Mouse (Mus musculus) kidney, postnatal 10 days (tissue): ENCODE results near the gene Tbc1d21.
A peak's percentile ranks its signal among the peaks of the same experiment; 100 is the strongest.

Experiments used
- DNase-seq: peaks from one replicate; pipeline ENCODE4 v3.0.0; 2021; ENCODE audit warnings: mixed read lengths

Gene Tbc1d21

DNA sequence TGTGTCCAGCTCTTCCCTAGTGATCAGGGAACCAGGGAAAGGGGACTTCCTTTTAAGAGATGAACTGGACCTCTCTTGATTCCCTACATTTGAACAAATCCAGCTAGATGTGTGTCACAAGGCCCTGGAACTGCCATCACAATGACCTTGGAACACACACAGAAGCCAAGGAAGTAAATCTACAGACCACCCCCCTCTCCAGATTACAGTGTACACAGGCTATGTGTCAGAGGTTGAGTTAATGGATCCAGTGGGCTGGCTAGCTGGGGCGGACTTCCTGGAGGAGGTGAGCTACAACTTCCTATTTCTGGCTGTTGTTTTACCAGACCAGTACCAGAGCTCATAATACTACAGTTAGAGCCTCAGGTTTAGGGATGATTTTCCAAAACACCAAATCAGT is at the start of gene Tbc1d21:
Gene Tbc1d21, minus strand, starts transcription at position 101 of the 400 bp plus-strand sequence.
- DNase-seq: no peak

DNA sequence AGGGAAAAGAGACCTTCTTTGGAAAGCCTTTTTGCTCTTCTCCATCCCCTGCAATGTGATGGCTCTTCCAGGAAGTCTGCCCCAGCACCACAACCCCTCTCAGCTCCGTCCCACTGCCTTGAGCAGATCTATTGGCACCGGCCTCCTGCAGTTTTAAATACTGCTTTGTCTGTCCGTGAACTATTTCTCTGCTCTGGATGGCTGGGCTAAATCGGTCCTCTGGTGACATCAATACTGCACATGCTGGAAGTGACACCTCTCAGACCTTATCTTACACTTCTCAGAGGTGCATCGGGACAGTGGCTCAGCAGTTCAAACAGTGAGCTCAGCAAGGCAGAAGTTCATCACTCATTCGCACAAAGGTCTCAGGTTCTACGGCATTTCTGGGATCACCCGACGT is 41.3 kb upstream of the Tbc1d21 start:
- no peak for DNase-seq

DNA sequence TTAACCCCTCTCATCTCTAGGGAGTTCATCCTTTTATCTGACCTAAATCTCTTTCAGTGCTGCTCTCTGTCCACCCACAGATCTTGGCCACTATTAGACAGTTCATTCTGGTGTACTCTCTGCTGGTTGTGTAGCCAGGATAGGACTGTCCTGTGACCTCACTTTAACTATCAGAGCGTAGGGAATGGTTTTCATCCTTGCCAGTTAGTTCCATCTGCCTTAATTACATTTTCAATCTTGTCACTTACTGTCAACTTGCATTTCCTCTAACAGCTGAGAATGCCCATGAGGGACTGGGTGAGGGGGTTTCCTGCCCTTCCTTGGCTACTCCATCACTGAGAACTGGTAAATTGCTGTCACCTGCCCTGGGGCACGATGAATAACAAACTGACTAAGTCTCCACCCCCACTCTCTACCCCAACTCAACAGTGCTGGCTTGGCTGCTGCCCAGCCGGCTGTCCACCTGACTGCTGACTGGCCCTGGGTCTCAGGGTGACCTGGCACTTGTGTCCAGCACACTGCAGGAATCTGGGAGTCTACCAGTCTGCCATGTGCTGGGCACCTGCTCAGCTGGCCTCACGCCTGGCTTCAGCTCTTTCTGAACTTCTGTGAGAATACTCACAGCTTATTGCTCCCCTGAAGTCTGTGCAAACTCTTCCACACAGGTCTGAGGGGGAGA is 39.9 kb upstream of the Tbc1d21 start:
- peak; percentile 22 for DNase-seq

DNA sequence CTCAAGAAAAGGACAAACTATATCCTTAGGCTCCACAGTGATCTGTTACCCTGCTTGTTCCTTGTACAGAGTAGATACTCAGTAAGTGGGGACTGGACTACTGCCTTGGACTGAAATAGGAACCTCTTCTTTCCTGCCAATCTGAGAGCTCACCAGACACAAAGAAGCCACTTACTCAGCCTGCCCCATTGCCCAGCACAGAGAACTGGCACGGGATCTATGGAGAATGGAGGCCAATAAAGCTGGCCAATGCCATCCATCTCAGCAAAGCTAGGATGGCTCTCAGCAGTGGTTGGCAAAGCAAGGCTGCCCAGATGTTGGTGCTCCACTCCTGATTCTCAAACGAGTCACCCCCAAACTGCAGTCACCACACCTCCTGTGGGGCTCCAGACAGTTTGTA is 39.0 kb upstream of the Tbc1d21 start:
- no peak for DNase-seq

DNA sequence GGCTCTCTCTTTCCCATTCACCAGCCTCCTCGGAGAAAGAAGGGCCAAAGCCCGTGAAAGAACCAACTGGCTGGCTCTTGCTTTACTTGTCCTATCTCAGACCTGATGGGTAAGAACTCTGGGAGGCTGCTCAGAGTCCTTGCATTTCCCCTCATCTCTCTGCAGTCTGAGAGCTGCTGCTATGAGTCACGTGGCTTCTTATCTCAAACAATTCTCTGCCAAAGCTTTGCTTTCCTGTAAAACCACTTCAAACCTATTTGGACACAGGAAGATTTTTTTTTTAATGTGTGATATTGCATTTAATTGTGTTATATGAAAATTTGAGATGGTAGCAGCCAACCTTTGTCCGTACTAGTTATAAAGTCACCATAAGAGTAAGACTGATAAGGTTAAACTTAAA is 34.2 kb upstream of the Tbc1d21 start:
- DNase-seq: no peak

DNA sequence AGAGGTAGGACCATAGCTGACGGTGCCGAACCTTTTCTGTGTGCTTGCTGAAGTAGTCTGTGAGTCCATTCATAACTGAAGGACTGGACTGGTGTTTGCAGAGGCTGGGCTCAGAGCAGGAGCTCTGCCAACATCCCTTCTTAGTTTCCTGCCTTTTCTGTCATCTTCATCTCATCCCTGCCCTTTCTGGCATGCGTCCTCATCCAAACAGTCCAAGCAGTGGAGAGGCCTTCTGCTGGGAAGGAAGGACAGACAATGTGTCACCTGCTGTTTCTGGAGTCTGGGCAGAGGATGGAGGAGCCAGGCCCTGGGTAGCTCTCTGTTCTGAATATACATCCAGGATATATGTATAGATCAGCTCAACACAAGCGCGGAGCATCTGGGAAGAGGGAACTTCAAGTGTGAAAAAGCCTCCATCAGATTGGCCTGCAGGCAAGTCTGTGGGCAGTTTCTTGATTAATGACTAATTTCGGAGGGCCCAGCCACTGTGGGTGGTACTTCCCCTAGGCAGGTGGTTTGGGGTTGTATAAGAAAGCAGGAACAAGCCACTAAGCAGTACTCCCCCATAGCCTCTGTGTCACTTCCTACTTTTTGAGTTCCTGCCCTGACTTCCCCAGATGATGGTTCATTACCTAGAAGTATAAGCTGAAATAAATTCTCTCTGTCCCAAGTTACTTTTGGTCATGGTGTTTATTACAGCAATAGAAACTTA is 31.3 kb upstream of the Tbc1d21 start:
- DNase-seq: no peak

DNA sequence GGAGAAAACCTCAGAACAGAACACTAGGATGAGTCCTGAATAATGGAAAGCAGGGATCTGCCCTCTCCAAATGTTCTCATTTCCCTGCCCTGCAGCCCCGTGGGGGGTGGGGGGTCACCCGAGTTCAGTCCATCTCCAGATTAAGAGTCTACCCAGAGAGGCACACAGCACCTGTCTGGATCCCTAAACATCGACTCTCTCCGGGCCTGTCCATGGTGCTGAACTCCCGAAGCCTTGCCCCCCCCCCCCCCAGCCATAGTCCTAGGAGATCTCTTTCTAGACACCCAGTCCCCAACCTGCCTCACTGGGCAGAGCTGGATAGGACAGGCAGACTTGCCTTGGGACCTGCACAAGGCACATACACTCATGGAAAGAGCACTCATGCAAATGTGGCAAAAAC is 29.4 kb upstream of the Tbc1d21 start:
- peak; percentile 19 for DNase-seq

DNA sequence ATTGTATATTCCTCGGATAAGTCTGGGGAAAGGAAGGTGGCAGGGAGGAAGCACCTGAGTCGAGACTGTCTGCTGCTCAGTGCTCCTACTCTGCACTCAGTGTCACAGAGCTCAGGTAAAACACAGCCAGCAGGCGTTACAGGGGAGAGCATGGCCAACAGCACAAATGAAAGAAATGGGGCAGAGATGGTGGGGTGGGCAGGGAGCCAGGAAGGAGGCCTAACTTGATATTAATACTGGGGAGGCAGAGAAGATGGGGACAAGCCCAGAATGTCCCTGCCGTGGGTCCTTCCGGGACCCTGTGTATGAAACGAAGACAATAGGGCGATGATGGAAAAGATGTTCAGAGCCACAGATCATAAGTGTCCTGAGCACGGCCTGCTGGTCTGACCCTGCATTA is 24.4 kb upstream of the Tbc1d21 start:
- no peak for DNase-seq

DNA sequence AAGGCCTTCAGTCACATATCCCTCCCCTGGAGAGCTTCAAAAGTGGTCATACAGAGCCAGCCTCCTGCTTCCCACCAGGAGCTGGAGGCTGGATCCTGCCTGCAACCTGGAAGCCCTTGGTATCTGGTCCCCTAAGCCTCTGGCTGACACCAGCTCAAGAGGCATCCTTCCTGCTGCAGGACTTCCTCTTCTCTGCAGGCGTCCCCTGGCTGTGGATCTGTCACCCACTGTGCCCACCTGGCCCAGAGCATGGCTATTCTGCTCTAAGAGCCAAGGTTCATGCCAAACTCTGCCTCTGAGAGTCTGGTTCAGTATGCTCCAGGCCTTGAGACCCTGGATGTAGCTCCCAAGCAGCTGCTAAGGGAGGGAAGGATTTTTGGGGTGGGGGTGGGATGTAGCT is 23.6 kb upstream of the Tbc1d21 start:
- DNase-seq: no peak

DNA sequence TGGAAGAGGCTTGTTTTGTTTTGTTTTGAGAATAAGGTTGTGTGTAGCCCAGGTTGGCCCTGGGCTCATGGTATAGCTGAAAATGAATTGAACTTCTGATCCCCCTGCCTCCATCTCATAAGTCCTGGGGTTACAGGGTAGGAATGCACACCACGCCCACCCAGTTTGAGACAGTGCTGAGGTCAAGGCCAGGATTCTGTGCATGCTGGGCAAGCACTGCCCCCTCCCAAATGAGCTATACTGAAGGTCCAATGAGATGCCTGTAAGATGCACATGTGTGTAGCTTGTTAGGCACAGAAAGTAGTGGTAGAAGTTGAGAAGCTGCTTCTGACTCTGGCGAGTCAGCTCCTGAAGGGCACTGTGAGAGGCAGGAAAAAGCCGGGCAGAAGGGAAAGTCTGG is 18.1 kb upstream of the Tbc1d21 start:
- DNase-seq: no peak

DNA sequence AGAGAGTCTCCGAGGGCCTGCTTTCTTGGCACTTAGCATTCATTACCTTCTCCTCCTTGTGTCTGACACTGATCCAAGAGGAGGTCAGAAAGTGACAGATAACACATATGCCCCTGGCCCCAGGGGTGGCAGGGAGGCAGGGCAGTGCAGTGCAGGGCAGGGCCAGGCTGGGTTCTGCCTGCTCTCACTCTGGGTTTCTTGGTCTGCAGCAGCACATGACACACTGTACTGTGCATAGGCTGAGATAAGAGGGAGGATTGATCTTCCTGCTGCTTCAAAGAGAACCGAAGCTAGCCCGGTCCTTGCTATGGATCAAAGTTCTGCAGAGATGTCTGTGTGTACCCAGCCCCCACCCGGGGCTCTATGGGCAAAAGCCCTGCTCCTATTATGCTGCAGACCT is 8.6 kb upstream of the Tbc1d21 start:
- no peak for DNase-seq

DNA sequence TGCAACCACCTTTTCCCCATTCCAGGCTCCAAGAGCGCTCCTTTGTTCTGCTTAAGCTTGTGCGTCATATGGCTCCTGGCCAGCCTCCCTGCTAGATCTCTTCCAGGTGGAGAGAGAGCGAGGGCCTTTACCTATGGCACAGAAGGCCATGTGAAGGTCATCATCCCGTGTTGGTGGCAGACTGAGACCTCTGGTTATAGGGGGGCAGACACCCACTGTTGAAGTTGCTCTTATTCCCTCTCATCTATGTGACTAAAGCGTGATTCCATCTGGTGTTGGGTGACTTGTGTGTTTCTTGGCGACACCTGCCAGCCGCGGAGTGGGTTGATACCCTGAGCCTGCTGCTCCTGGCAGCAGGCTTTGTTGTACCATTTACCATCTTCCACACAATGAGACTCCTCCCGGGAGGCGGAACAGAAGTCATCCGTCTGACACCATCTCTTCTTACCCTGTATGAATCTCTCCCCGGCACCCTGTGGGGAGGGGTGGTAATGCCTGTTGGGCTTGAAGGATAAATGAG is 3.7 kb upstream of the Tbc1d21 start:
- DNase-seq: no peak

DNA sequence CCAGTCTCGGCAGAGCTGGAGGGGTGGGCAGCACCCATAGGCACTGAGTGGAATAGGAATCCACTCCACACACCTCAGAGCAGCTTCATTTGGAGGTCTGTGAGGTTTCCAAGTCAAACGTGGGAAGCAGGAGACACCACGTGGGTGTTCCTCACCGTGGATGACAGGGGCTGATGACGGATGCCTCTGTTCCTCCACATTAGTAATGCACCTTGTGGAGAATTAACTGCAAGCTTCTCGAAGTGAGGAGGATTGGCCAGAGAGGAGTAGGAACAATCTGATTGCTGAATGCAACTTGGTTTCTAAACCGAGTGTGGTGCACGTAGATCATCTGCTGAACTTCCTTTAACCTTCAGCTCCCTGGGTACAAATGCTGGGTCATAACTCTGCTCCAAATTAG is 1.7 kb upstream of the Tbc1d21 start:
- no peak for DNase-seq

DNA sequence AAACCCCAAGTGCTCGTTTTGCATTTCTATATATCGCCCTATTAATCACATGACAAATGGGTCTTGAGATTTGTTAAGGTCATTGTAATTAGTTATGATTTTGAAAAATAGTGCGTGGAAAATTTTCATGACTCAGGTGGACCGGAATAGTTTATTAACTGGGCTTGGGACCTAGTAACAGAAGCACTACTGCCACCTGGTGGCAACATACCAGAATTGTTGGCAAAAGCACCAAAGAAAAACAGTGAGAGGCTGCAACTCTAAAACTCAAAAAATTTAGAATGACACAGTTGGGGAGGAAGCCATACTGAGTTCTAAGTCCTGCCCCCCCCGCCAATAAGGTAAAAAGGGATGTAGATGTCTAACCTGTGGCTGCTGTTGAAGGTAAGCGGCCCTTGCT is 611 bp downstream of the Tbc1d21 start:
- DNase-seq: peak; percentile 45

DNA sequence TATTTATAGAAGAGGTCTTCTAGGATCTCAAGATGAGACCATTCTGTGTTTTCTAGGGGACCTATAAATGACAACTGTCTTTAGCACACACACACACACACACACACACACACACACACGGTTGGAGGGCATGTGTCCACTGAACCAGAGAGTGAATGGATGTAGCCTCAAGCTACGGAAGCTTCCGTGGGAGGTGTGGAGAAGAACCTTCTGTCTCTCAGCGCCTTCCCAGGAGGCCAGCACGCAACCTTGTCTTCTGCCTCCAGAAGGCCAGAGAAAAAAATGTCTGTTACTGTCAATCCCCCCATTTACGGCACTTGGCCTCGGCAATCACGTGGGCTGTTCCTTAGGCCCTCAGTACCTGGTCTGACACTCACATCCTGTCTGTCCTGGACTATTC is 5.9 kb downstream of the Tbc1d21 start:
- no peak for DNase-seq

DNA sequence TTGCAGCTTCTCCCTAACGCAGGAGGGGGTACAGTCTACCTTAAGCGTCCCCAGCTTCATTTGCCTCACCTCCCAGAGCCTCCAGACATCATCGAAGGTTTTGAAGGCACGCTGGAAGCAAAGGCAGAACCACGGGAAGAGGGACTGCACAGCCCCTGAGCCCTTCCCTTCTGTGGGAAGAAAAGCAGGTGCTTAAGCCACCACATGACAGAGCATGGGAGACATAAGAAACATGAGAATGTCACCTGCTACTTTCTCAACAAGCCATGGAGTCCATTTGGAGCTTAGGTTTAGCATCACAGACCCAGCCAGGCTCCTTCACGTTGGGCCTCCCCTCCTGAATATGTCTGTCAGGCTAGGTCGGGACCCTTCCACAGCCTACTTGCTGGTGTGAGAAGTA is 8.3 kb downstream of the Tbc1d21 start:
- DNase-seq: no peak

DNA sequence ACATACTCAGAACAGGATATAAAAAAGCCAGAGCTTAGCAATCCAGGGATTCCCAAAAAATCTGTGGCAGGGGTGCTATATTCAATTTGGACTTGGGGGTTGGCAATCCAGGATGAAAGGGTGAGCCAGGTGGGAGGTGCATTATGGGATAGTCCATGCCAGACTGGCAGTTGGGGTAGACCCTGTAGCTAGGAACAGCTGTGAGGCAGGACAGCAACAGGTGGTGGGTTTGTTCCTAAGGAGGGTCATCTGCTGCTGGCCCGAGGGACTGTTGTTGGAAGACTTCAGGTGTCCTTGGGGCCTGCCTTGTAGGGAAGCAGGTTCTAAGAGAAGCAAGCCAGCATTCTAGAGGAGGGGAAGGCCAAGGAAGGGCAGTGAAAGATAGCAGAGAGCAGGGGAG is 8.9 kb downstream of the Tbc1d21 start:
- DNase-seq: no peak

DNA sequence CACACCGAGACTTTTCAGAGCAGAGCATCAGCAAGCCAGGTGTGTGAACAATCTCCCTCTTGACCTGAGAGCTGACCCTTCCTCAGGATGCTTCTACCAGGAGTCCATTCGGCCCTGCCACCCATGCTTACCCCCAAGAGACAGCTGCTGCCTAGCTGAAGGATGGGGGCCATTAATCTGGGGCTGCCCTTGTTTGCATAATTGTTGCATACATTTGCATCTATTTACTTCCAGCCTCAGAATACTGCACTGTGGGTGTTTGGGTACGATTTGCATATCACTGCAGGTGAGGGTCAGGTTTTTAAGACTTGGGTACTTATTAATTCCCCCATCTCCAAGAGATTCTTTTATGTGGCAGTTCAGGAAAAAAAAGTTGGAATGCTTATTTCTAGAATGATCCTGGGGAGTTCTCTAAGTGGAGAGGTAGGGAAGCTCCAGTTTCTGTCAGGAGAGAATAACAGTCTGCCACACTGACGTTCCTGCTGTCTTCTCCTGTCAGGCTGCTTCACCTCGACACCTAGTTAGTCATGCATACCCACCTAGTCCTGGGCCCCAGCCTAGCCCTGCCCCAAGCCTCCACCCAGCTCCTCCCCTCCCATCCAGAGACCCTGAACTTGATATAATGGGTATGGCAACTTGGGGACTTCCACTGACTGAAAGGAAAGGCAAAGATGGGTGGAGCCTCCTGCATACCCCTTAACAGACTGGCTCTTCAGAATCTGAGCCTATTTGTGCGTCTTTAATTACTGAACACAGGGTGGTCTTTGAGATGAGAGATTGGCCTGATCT is 14.8 kb downstream of the Tbc1d21 start:
- DNase-seq: no peak

DNA sequence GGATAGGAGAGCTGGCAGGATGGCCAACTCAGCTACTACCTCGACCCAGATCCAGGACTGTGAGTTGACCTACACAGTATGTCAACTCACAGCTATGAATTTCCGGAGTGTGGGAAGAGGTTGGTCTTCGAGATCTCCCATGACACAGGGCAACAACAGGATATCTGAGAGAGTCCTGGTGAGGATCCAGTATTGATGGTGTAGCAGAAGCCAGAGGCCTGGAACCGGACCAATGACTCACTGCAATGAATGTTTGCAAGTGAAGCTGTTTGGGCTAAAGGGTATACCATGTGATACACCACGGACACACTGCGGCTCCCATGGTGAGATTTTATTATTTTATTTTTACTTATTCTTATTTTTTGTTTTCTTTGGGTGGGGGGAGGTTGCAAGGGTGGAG is 15.6 kb downstream of the Tbc1d21 start:
- no peak for DNase-seq

DNA sequence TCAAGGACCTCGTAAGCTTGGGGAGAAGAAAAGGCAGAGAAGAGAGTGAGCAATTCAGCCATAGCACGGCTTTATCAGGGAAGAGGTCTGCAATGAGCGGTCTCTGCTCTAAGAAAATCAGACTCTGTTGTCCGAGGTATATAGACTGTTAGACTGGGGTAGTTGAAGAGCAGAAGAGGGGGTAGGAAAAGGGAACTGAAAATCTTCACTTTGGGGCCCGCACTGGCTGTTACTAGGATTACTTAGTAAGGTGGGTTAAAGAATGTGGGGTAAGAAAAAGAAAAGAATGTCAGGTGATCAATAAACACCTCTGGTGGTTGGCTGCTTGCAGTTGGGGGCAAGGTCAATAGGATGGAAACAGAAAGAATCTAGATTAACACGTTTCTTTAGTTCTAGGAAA is 17.0 kb downstream of the Tbc1d21 start:
- DNase-seq: no peak

DNA sequence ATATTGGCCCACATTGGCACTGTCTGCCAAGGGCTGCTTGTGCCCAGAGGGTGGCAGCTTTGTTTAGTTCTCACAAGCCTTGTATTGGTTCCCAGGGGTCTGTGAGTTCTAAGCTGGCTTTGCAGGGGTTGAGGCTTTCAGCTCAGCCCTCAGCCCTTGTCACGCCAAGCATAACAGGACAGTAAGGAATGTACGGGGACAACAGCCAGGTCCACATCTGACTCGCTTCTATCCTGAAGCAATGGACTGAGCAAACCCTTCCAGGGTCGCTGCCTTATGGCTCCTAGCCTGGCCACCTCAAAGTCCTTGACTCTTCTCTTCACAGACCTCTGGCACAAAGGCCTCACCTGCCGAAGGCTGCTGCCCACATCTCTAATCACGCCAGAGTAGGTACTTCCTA is 22.5 kb downstream of the Tbc1d21 start:
- peak; percentile 20 for DNase-seq

DNA sequence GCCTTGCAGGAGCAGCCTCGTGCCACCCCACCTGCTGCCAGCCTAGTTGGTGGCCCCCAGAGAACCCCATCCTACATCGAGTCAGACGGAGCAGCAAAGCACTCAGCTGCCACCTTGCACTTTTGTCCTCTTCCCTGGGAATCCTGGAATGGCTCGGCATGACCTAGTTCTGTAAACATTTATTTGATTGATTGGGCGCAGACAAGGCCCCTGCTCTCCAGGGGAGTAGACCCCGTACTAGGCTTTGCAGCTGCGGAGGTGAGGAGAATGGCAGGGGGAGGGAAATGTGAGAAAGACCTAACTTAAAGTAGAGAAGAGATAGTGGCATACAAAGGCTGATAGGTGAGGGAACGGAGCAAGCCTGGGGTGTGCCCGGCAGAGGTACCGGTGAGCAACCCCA is 23.8 kb downstream of the Tbc1d21 start:
- no peak for DNase-seq

DNA sequence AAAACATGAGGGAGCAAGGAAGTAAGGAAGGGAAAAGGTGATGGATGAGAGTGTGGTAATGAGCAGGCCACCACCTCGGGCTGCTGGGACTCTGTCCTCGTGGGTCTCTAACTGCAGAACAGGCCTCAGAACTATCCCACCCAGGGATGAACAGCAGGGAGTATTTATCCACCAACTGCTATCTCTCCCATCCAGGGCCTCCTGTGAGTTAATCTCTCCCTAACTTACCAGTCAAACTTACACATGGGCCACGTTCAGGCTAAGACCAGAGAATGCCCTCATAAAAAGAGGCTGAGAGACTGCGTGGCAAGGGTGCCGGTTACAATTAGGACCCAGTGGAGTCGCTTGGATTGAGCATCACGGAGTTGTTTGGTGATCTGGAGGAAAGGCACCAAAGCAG is 24.3 kb downstream of the Tbc1d21 start:
- DNase-seq: no peak

DNA sequence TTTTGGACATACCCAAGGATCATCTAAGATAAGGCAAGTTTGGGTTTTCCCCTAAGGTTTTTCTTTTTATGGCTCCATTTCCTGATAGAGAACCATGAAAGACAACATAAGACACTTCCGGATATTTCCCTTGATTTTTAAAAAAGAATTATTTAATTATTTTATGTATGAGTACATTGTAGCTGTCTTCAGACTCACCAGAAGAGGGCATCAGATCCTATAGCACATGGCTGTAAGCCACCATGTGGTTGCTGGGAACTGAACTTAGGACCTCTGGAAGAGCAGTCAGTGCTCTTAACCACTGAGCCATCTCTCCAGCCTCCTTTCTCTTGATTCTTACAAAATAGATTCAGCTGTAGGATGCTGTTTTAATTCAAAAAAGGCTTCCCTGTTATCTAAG is 28.5 kb downstream of the Tbc1d21 start:
- DNase-seq: no peak
